Mouse (Mus musculus): ENCODE results near the gene Ssc5d.
"Not testable (repeated sequence)": the region's sequence is repeated elsewhere in the genome, so short reads cannot be mapped to it uniquely, and the experiment has no call there.

Ssc5d gene

DNA sequence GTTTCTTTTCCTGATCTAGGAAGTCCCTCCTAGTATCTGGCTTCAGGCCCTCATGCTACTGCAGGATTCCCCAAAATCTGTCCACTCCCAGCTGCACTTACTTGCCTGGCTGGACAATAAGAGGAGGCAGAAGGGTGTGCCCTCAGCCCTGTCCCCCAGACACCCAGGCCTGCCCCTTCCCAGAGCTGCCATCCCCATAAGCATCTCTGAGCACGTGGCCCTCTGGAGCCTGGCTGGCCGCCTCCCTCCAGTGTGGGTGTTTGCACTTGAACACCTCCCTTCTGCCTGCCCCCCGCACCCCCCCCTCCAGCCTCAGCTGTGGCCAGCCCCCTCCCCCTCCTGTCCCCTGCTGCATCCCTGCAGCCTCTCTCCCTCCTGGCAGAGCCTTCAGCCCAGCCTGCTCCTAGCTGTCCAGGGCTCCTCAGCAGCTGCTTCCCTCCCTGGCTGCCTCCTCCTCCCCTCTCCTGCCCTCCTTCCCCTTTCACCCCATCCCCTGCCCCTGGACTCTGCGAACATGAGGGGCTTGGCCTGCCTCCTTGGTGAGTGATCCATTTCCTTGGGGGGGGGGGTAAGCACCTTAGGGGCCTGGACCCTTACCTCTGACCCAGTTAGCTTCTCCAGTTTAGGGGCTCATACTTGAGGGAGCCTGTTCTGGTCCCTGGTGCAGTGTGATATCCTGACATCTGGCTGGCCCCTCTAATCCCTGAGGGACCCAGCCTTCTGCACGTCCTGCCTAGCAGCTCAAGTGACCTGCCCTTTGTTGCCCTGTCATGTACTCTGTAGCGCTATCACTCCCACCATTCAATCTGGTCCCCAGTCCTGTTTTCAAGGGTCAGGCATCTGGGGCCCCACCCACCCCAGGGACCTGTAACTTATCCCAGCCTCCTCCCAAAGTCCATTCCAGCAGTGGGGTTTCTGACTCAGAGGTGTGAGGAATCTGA lies at the start of gene Ssc5d:
Gene Ssc5d (plus strand): TSS at position 345 of the 941 bp plus-strand sequence.
- DNase-seq (ENCODE audit: low read depth, low spot score): no peak

DNA sequence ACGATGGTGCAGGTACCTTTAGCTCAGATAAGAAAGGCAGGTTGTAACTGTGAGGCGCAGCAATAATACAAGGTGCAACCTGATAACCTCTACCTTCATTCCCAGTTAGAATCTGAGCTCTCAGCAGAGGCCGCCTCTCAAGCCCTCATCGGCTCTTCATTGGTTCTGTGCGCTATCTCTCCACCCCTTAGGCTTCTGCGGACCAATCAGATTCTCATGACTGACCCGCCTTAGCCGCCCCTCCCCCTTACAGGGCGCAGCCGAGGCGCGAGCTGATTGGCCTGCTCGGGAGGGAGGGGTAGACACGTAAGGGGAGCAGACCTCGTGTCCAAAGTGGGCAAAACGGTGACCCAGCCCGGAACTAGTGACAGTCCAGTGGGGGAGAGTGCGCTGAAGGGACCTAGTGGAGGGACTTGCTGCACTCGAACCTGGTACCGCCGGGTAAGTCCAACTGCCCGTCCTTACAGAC lies 48.8 kb upstream of the Ssc5d start, which contains the start of gene Isoc2a:
Gene Isoc2a (plus strand): TSS at position 401 of the 469 bp plus-strand sequence.
- peak; percentile 86 for DNase-seq (ENCODE audit: low read depth, low spot score)

DNA sequence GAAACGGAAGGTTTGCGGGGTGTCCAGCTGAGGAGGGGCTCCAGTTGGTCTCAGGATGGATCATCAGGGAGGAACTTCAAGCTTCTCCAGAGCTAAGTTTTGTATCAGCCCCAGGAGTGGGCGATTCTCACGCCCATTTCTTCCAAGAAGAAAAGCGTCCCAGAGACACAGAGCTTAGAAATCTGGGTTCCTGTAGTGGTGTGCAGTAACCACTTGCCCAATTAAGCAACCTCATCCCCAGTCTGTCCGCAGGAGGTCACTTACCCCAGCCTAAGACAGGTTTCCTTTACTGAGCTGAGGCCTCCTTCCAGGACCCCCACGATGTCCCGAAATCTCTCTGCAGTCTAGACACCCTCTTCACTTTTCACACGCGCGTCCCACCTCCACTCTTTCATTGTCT lies 48.4 kb upstream of the Ssc5d start:
- DNase-seq (ENCODE audit: low read depth, low spot score): no peak

DNA sequence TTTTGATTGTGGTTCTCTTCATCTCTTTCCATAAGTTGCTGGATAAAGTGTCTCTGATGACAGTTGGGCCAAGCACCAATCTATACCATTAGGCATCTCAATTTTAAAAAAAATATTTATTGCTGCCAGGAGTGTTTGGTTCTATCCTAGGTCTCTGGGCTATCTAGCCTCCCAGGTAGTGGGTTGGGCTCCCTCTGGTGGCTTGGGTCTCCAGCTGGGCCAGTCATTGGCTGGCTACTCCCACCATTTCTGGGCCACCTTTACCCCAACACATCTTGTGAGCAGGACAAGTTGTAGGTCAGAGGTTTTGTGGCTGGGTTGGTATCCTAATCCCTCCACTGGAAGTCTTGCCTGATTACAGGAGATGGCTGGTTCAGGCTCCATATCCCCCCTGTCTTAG lies 47.4 kb upstream of the Ssc5d start:
- no peak for DNase-seq (ENCODE audit: low read depth, low spot score)

- not testable (repeated sequence) for DNase-seq (ENCODE audit: low read depth, low spot score)
These were observed 46.5 kb upstream of the Ssc5d start for GRCm38 (mm10) chr7:4879036-4879435.

- no peak for DNase-seq (ENCODE audit: low read depth, low spot score)
These were observed 38.9 kb upstream of the Ssc5d start for GRCm38 (mm10) chr7:4886680-4887079.

GRCm38 (mm10) chr7:4895186-4895585 lies 30.4 kb upstream of the Ssc5d start:
- no peak for DNase-seq (ENCODE audit: low read depth, low spot score)

DNA sequence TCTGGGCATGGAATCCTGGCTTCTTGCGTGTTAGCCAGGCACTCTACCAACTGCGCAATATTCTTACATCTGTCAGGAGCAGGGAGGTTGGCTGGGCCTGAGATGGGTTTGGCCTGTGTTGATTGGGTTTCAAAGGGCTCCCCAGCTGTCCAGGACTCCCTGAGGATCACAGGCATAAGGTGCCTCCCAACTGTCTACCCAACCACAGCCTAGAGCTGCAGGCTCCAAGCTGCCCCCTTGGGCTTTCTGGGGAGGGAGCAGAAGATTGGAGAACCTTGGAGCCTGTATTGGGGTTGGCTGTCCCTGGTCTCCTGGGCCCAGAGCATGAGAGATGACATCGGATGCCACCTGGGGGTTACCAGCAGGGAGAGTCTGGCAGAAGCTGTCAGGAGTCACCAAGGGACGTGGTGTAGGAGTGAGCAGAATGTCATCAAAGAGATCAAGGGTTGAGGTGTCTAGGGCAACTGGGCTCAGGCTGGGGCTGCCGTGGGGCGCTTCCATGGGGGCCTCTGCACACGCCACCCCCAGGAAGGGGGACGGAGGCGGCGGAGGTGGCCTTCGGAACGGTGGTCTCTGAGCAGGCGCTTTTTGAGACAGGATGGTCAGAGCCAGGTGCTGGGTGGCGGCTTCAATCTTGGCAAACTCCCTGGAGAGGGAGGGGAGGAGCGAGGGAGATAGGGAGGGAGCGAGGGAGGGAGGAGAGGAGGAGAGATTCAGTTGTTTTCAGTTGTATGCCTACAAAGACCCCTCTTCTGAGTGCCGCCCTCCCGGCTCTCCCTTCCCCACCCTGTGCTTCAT lies 26.5 kb upstream of the Ssc5d start:
- no peak for DNase-seq (ENCODE audit: low read depth, low spot score)

DNA sequence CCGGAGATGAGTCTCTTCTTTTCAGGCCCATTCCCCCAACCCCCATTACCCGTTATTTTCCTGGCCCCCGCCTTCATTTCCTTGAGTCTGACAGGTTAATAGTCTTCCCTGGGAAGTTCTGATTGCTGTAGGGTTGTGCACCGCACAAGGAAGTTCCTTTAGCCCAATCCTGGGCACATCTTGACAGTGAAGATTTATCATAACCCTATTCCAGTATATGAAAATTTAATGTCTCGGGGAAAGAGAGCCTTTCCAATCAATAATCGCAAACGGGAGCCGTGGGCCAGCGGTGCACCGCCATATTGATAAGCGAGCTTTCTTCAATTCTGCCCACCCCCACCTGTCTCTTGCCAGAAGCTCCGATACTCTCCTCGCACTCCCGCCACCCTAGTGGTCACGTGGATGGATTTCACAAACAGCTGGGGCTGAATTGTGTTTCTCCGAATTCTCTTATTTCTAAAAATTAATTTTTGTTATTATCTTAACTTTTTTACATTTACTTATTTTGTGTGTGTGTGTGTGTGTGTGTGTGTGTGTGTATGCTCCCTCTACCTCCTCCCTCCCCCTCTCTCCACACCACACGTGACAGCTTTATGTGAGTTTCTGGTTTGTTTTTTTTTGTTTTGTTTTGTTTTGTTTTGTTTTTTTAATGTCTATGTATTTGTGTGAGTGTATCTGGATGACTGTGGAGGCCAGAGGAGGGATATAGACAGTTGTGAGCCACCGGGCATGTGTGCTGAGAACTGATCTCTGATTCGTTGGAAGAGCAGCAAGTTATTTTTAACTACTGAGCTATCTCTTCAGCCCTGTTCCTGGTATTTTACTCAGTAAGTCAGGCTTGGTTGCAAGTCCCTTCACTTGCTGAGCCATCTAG lies 25.7 kb upstream of the Ssc5d start:
- no peak for DNase-seq (ENCODE audit: low read depth, low spot score)

DNA sequence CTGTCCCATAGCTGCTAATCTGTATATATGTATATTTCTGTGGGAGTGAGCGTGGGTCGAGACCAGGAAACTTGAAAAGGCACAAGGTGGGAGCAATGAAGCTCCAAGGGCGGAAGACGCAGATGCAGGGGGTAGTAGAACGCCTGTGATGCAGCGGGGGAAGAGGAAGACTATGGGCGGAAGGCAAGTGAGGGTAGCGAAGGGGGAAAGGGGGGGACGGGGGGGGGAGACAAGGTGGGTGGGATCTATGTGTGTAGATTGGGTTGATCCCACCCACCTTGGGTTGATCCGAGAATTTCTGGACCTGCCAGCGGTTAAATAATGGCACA lies 25.1 kb upstream of the Ssc5d start:
- DNase-seq (ENCODE audit: low read depth, low spot score): no peak

DNA sequence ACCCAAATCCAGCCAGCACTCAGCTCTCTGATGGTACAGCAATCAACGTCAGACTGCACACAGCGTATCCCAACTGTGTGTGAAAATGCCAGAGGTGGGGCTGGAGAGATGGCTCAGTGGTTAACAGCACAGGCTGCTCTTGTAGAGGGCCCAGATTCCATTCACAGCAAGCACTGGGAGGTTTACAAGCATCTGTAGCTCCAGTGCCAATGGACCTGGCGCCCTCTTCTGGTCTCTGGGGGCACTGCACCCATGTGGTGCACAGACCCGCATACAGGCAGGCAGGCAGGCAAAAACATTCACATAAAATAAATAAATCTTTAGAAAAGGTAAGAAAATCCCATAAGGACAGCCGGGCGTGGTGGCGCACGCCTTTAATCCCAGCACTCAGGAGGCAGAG lies 24.4 kb upstream of the Ssc5d start:
- peak; percentile 45 for DNase-seq (ENCODE audit: low read depth, low spot score)

DNA sequence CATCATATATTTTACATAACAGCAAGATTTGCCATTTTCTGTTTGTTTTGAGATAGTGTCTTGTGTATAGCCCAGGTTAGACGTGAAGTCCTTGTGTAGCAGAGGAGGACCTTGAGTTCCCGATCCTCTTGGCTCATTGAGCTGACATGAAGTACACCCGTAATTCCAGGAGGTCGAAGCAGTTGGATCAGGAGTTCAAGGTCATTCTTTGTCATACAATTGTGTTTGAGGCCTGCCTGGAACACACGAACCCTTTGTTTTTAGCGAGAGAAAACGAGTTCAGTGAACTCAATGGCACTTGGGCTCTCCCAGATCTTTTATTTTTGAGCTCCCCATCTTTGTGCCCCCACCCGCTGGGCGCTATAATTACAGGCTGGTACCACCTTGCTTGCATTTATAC lies 23.2 kb upstream of the Ssc5d start:
- no peak for DNase-seq (ENCODE audit: low read depth, low spot score)

GRCm38 (mm10) chr7:4906466-4906950 lies 19.1 kb upstream of the Ssc5d start, which contains the start of gene Gm36210:
Gene Gm36210, minus strand, starts transcription at chr7:4906516.
- no peak for DNase-seq (ENCODE audit: low read depth, low spot score)

- DNase-seq (ENCODE audit: low read depth, low spot score): no peak
These were observed 14.0 kb upstream of the Ssc5d start for GRCm38 (mm10) chr7:4911561-4911960.

DNA sequence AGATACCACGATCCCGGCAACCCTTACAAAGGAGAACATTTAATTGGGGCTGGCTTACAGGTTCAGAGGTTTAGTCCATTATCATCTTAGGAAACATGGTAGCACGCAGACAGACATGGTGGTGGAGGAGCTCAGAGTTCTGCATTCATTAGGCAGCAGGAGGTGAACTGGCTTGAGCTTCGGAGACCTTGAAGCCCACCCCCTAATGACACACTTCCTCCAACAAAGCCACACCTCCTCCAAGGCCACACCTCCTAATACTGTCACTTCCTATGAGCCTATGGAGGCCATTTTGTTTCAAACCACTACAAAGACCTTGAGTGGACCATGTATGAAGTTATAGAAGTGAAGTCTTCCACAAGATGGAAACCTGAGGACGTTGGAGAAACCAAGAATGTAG lies 13.3 kb upstream of the Ssc5d start:
- DNase-seq (ENCODE audit: low read depth, low spot score): no peak

DNA sequence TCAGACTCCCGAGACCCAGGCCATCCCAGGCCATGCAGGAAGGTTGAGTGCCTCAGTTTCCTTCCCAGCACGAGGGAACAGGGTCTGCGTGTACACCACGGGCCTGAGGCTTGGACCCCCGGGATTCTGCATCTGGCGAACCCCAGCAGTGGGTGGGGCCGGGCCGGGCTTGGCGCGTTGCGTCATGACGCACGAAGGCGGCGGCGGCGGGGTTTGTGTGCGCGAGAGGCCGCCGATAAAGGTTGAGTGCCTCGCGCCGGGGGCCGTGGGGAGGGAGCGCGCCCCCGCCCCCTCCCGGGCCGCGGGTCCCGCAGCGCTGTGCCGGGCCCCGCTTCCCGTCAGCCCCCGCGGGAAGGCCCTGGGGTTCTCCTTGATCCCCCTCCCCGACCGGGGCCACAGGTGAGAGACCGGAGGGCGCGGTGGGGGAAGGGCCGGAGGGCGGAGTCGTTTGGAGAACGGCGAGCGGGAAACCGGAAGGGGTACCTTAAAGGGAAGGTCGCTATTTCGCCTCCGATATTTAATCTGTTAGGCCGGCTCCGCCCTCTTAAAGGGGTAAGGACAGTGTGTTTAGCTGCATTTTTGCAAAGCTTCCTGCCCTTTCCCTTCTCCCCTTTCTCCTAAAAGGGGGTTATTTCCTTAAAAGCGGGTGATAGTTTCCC lies 10.4 kb upstream of the Ssc5d start, which contains the start of gene Zfp628:
Gene Zfp628 (plus strand): TSS at position 211 of the 659 bp plus-strand sequence.
- peak; percentile 93 for DNase-seq (ENCODE audit: low read depth, low spot score)

GRCm38 (mm10) chr7:4915669-4916416 lies 9.7 kb upstream of the Ssc5d start:
- DNase-seq (ENCODE audit: low read depth, low spot score): no peak

DNA sequence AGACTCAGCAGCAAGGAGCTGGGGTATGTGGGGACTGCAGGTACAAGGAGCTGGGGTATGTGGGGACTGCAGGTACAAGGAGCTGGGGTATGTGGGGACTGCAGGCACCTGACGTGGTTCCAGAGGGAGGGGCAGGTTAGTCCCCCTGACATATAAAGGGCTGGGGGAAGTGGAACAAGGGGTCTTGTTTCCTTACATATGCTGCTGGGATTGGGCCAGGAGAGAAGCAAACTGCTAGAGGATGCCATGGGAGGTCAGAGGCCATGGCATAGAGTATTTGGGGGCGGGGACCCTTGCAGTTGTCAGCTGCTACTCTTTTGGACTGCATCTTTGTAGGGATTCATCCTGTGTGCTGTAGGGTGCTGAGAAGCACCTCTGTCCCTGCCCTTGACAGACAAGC lies 8.1 kb upstream of the Ssc5d start:
- DNase-seq (ENCODE audit: low read depth, low spot score): no peak

GRCm38 (mm10) chr7:4918681-4919080 lies 6.9 kb upstream of the Ssc5d start:
- no peak for DNase-seq (ENCODE audit: low read depth, low spot score)

- no peak for DNase-seq (ENCODE audit: low read depth, low spot score)
These were observed 6.5 kb upstream of the Ssc5d start for GRCm38 (mm10) chr7:4919096-4919495.
